Mouse (Mus musculus) gastrocnemius, postnatal 14 days (tissue): Measurements from ENCODE around the gene Dlg2. TPM values are rescaled to one million over a fixed set of nuclear protein-coding genes. Genes with fewer than 3 reads are reported as not detected.

Experiments used
- total RNA-seq, 2 experiments: library from RNA; stranded (reverse); gene quantifications; 2 replicates each; pipeline ENCODE4 v1.2.3; 2021

The Dlg2 gene
- total RNA-seq, 2 experiments from 2014 or later, result 0.51 to 0.69 TPM

Other genes with a start within 250 kb of the Dlg2 start
- under 1 TPM; 0.16 to 0.33 TPM for gene Ccdc83, start 210.9 kb upstream of the Dlg2 start, total RNA-seq
- gene Sytl2, start 174.4 kb upstream of the Dlg2 start, total RNA-seq, result 10 to 100 TPM; 22.3 to 32.1 TPM
- under 1 TPM in 1 of 2 experiments, not detected in 1; 0.13 TPM for gene Ccdc89, start 50.1 kb upstream of the Dlg2 start, total RNA-seq
- 10 to 100 TPM; 15.1 to 15.7 TPM for gene Crebzf, start 33.9 kb upstream of the Dlg2 start, total RNA-seq
- 10 to 100 TPM; 79.6 to 81.3 TPM for gene Tmem126a, start 19.4 kb upstream of the Dlg2 start, total RNA-seq
- gene Tmem126b, start 671 bp upstream of the Dlg2 start, total RNA-seq, result 10 to 100 TPM; 12.6 to 13.7 TPM